Mouse (Mus musculus) 3T3-L1 (cell line): ENCODE data around the gene Lrrc45.

ENCODE experiments used
- DNase-seq: peaks from one replicate; pipeline ENCODE4 v3.0.0-alpha.2; 2015; ENCODE audit warnings: low read depth, low spot score

The Lrrc45 gene

GRCm38 (mm10) chr11:120703696-120704454 lies 9.8 kb upstream of the Lrrc45 start:
- peak; percentile 84 for DNase-seq

GRCm38 (mm10) chr11:120704486-120705325 lies 9.0 kb upstream of the Lrrc45 start:
- no peak for DNase-seq

- no peak for DNase-seq
Measured at GRCm38 (mm10) chr11:120706120-120706519, 7.6 kb upstream of the Lrrc45 start.

GRCm38 (mm10) chr11:120707225-120707624 lies 6.5 kb upstream of the Lrrc45 start:
- no peak for DNase-seq

GRCm38 (mm10) chr11:120707969-120708368 lies 5.8 kb upstream of the Lrrc45 start:
- no peak for DNase-seq

- no peak for DNase-seq
Measured at GRCm38 (mm10) chr11:120709551-120709950, 4.2 kb upstream of the Lrrc45 start.

- no peak for DNase-seq
Measured at GRCm38 (mm10) chr11:120710672-120711071, 3.1 kb upstream of the Lrrc45 start.

GRCm38 (mm10) chr11:120711980-120712604 lies 1.6 kb upstream of the Lrrc45 start:
- DNase-seq = no peak

- DNase-seq = peak; percentile 78
Measured at GRCm38 (mm10) chr11:120712771-120713568, 755 bp upstream of the Lrrc45 start.

GRCm38 (mm10) chr11:120714546-120714945 lies 821 bp downstream of the Lrrc45 start:
- DNase-seq = no peak

GRCm38 (mm10) chr11:120715131-120715530 lies 1.4 kb downstream of the Lrrc45 start:
- no peak for DNase-seq

GRCm38 (mm10) chr11:120719242-120719641 lies 5.5 kb downstream of the Lrrc45 start:
- no peak for DNase-seq

- no peak for DNase-seq
Measured at GRCm38 (mm10) chr11:120719841-120720376, 6.2 kb downstream of the Lrrc45 start.

- peak; percentile 50 for DNase-seq
Measured at GRCm38 (mm10) chr11:120720450-120720849, 6.7 kb downstream of the Lrrc45 start.

GRCm38 (mm10) chr11:120721124-120722066 lies 7.7 kb downstream of the Lrrc45 start, which contains the start of gene Rac3:
TSS of gene Rac3 (plus strand) at chr11:120721470.
- DNase-seq = no peak

GRCm38 (mm10) chr11:120722067-120722630 lies 8.4 kb downstream of the Lrrc45 start:
- DNase-seq = no peak

GRCm38 (mm10) chr11:120722761-120723382 lies 9.1 kb downstream of the Lrrc45 start:
- no peak for DNase-seq

- DNase-seq = no peak
Measured at GRCm38 (mm10) chr11:120723509-120723908, 9.8 kb downstream of the Lrrc45 start.
